Mouse (Mus musculus) urinary bladder, postnatal 10 days (tissue): ENCODE measurements around the gene Slc16a1.

Experiments
- DNase-seq: peaks from one replicate; pipeline ENCODE4 v3.0.0; 2022; ENCODE audit warnings: low spot score

Slc16a1 gene

GRCm38 (mm10) chr3:104638403-104638779 is at the start of gene Slc16a1:
Gene Slc16a1, plus strand, starts transcription at chr3:104638668.
- peak; percentile 59 for DNase-seq

GRCm38 (mm10) chr3:104596451-104597134 is 41.9 kb upstream of the Slc16a1 start:
- DNase-seq = no peak

DNA sequence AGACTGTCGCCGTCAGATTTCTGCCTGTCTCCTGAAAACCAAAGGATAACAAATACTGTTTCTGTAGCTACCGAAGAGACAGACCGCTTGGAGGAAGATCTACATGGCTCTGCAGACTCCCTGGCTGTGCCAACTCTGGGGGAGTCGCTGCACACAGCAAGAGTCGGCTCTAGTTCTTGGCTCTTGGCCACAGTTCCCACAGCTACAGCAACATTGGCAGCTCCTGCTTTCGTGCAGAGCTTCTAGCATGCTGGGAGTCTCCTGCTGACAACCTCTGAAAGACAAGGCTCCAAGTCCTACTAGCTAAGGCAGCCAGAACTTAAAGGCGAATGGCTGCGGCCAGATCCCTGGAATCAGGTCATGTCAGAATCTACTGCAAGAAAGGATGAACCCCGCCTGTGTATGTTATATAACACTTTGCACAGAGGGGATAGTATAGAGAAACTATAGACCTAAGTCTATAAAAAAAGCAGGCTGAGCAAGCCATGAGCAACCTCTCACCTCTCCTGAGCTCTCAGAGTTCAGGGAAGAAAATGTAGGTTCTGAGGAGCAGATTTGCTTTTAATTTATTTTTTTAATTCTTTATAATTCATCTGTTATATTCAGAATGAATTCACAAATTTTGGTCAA is 41.2 kb upstream of the Slc16a1 start:
- DNase-seq = peak; percentile 27

DNA sequence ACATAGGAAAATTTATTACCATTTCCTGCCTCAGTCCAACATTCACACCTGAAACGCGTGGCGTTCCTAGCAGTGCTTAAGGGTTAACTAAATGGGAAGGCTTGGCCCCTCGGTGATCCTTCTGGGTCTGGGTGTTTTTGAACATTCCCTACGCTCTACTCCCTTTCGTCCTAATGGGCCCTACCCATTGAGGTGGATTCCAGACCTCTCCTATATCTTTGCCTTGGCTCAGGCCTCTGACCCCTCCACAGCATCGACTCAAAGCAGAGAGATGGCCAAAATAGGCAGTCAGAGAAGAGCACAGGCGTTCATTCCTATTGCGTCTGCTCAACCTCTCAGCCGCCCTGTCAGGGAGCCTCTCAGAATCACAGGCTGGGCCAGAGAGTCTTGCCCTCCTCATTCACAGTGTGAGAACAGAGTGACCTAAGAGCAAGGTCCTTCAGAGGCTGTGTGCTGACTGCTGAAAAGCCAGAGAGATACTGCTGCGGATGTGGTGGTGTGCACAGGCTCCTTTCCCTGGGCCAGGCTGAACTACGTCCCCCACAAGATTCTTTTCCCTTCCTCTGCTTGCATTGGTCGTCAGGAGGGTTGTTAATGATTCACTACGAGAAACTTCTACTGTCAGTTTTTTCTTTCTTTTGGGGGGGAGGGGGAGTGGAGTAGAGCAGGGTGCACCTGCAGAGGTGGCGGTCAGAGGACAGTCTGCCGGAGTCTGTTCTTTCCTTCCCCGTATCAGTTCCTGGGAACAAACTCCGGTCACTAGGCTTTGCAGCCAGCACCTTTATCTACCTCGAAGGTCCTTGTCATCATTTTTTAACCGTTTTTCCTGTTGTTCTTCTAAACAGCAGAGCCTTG is 38.9 kb upstream of the Slc16a1 start:
- DNase-seq = peak; percentile 14

GRCm38 (mm10) chr3:104600691-104601090 is 37.8 kb upstream of the Slc16a1 start:
- DNase-seq = no peak

DNA sequence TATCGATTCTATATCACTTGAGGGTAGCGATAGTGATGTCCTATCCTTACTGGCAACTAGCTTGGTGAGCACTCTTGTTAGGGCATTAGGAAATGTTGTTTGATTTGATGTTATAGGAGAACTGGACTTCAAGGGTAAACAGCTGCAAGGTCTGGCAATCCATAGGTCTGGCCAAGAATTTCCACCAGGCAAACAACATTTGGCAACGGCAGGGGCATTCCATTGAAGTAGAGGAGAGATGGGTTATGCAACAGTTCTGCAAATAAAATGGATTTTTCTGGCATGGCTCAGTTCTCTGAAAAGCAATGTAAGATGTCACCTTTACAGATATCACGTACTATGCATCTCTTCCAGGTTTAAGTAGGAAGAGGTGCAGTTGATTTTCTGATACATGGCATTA is 36.8 kb upstream of the Slc16a1 start:
- DNase-seq = no peak

- DNase-seq = no peak
Observed at GRCm38 (mm10) chr3:104609690-104610380, 28.6 kb upstream of the Slc16a1 start.

- DNase-seq = no peak
Observed at GRCm38 (mm10) chr3:104610453-104611230, 27.8 kb upstream of the Slc16a1 start.

DNA sequence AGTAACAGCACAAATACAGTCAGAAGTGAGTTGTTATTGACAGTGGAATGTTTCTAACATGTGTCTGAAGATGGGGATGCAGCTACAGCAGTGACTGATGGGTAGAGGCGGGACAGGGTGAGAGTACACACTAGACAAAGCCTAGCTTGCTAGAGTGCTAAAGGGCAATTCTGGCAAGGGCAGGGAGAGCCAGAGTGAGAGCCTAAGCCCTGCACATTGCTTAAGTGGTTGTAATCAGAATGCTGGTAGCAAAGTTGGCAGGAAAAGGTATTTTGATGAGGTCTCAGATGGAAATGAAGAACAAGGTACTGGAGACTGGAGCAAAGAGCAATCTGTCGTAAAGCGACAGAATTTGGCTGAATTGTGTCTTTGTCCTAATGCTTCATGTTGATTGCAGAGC is 26.5 kb upstream of the Slc16a1 start:
- no peak for DNase-seq

GRCm38 (mm10) chr3:104613102-104613501 is 25.4 kb upstream of the Slc16a1 start:
- DNase-seq = no peak

- DNase-seq = no peak
Observed at GRCm38 (mm10) chr3:104614081-104614480, 24.4 kb upstream of the Slc16a1 start.

DNA sequence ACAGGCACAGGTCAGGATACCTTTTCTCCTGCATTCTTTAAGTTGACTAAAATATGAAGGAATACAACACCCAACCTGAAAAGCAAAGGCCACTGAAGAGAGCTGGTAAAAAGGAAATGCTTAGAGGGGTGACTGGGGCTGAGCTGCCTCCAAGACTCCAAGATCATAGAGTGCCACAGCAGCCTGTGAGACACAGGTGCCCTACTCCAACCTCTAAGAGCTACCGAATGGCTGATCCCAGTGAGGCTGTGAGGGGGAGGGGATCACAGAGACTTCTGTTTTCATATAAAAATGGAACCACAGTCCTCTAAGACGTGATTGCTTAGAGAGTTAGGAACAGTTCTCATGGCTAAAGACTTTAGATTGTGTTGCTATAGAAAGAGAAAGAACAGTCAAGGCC is 23.3 kb upstream of the Slc16a1 start:
- DNase-seq = no peak

DNA sequence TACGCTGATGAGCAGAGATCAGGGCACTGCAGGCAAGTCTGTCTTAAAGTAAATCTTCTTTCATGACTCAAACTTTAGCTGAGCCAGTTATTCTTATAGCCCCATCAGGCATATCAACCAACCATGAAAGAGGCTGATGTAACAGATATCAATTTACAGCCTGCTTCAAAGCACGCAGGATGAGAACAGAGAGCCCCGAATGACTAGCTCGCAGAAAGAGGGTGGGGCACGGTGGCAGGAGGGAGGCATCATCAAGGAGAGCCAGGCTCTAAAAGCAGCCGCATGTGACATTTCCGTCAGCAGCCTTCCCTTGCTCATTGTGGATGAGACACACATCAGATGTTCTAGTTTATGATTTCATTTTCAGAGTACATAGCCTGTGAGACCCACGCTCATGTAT is 22.3 kb upstream of the Slc16a1 start:
- no peak for DNase-seq

DNA sequence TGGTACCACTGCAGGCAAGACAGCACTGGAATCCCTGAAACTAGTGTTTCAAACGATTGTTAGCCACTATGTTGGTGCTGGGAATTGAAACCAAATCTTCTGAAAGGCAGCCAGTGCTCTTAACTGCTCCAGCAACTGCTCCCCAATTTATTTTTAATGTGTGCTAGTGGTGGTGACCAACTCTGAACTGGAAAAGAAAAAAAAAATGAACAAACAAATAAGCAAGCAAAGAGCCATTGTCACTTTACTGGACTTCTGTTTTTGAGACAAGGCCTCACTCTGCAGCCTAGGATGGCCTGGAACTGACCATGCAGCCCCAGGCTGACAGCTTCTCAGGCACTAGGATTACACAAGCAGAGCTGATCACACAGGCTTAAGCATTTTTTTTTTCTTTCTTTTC is 16.6 kb upstream of the Slc16a1 start:
- no peak for DNase-seq

GRCm38 (mm10) chr3:104629810-104630209 is 8.7 kb upstream of the Slc16a1 start:
- DNase-seq = no peak

GRCm38 (mm10) chr3:104630941-104631340 is 7.5 kb upstream of the Slc16a1 start:
- no peak for DNase-seq

DNA sequence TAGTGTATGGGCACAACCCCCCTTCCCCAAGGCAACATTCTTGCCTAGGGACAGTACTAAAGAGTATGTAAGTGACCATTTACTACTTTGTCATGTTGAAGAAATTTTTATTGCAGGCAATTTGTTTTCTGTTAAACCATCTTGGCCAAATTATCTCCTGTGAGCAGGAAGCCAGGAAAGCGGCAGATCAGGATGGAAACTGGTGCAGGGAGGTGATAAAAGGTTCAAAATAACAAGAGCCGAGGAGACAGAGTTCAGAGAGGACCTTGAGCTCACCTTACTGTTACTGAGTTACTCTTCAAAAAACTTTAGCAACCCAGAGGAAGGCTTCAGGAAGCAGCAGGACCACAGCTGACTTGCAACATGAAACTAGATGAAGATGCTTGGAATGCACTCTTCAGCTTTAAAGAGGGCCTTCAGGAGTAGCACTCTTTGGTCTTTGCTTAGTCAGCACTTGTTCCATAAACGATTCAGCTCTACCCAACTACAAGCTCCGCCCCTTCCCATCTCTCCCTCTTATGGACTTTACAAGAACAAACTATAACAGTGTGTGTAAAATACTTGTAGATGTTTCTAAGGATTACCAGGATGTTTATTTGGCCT is 5.8 kb upstream of the Slc16a1 start:
- no peak for DNase-seq

DNA sequence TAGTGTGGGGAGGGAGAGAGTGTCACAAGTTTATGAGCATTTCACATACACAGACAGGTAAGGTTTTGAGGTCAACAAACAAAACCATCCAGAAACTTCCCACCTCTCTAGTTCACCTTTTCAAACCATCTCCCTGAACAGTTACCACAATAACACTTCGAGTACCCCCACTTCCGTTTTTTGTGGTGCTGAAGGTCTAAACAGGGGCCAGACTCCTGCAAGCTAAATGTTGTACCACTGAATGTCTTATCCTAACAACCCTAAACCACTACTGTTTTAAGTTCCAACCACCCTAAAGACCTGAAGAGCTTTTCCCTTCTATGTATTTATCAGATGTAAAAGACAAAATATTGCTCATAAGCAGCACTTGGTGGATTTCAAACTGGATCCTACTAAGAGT is 2.0 kb upstream of the Slc16a1 start:
- no peak for DNase-seq

GRCm38 (mm10) chr3:104637427-104638402 is 753 bp upstream of the Slc16a1 start:
- peak; percentile 12 for DNase-seq
